Comparison of ENCODE assay signal across 19 mouse cellular contexts in the genomic region with DNA sequence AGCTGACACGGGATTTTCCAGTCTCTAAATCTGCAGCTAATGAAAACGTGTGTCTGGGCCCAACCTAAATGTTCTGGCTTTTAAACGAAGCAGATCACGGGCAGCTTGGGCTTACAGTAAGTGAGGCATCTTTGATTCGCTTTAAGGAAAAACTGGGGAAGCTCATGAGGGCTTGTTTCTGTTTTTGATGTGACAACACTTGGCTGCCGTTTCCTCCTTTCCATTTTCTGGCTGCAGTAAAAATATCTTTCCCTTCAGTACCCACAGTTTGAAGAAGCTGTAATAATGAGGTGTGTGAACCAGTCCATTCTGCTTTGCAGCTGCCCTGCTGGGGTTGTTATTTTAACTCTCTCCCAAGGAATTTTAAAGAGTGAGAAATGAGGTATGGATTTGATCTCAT.
DNase-seq lines count a peak whose midpoint lies in the region; ATAC-seq lines count a peak whose summit lies in the region.
"Had no signal": no experiment of that assay in that cellular context is flagged by ENCODE, and none has a peak within 500 bp of the region (broad histone marks: within the 10 kb centered on the region; RNA-seq: fewer than 3 reads in every experiment).

No protein-coding gene starts in this region.

- 0 out of 2 replicates have a peak overlapping the region, but pooled peaks have one; percentile 28 for H3K9ac ChIP-seq in heart, embryonic 13.5 days
- no peak overlapping the region for H3K9ac ChIP-seq in midbrain, embryonic 11.5 days (ENCODE audit: low read length)
- H3K9ac ChIP-seq: embryonic facial prominence, embryonic 13.5 days had no signal

- no peaks in the 10 kb centered on the region for H3K27me3 ChIP-seq in heart, embryonic 13.5 days (replicated peaks)
- no peaks in the 10 kb centered on the region for H3K27me3 ChIP-seq in midbrain, embryonic 11.5 days (ENCODE audit: control insufficient read depth, insufficient read depth, low read length)
- H3K27me3 ChIP-seq: embryonic facial prominence, embryonic 13.5 days had no signal

- peaks cover 18% of the 10 kb centered on the region for H3K4me1 ChIP-seq in heart, embryonic 13.5 days
- peaks cover 23% of the 10 kb centered on the region for H3K4me1 ChIP-seq in midbrain, embryonic 11.5 days (ENCODE audit: control insufficient read depth, insufficient read depth, low read length)

- H3K36me3 ChIP-seq in heart, embryonic 13.5 days, result no peaks in the 10 kb centered on the region
- H3K36me3 ChIP-seq in midbrain, embryonic 11.5 days (ENCODE audit: control insufficient read depth, insufficient read depth, low read length), result no peaks in the 10 kb centered on the region
- H3K36me3 ChIP-seq: embryonic facial prominence, embryonic 13.5 days had no signal

- H3K4me2 ChIP-seq in heart, embryonic 13.5 days, result no peak overlapping the region
- no peak overlapping the region for H3K4me2 ChIP-seq in midbrain, embryonic 11.5 days
- H3K4me2 ChIP-seq: embryonic facial prominence, embryonic 13.5 days had no signal

- H3K4me3 ChIP-seq in heart, embryonic 13.5 days, result no peak overlapping the region
- H3K4me3 ChIP-seq in midbrain, embryonic 11.5 days (ENCODE audit: low read depth, low read length), result no peak overlapping the region
- H3K4me3 ChIP-seq: embryonic facial prominence, embryonic 13.5 days had no signal

- no peak for ATAC-seq in heart, embryonic 13.5 days (ENCODE audit: extremely low read depth, insufficient number of reproducible peaks, low FRiP score, low TSS enrichment)
- no peak for ATAC-seq in midbrain, embryonic 11.5 days (ENCODE audit: low FRiP score)
- ATAC-seq: hindbrain, embryonic 16.5 days; intestine, postnatal 0 days had no signal

- DNase-seq in heart, adult 9 months (ENCODE audit: low spot score in 2 of 2), result no peak
- peak; percentile 15 for DNase-seq in retina, postnatal 1 day
- no peak for DNase-seq in retina, embryonic 14.5 days (ENCODE audit: low spot score)
- peak; percentile 85 for DNase-seq in midbrain, embryonic 11.5 days (ENCODE audit: low spot score, missing footprints)
- DNase-seq in cerebellum, postnatal 36 days, result no peak
- DNase-seq in adrenal gland, postnatal 10 days, result no peak
- no peak for DNase-seq in thymus, postnatal 0 days (ENCODE audit: low spot score)
- DNase-seq: adrenal gland, postnatal 14 days; cerebellum, adult 2 months; heart, adult 18-20 months; heart, postnatal 10 days; lung, postnatal 14 days; thymus, postnatal 36 days had no signal

- H3K9me3 ChIP-seq in heart, embryonic 13.5 days, result no peaks in the 10 kb centered on the region
- no peaks in the 10 kb centered on the region for H3K9me3 ChIP-seq in midbrain, embryonic 11.5 days (ENCODE audit: control insufficient read depth, low read length)
- H3K9me3 ChIP-seq: embryonic facial prominence, embryonic 13.5 days had no signal

- peak overlapping the region; percentile 53; the same call in 1 of the 2 replicates for H3K27ac ChIP-seq in heart, embryonic 13.5 days (replicated peaks)
- H3K27ac ChIP-seq in midbrain, embryonic 11.5 days (ENCODE audit: low read depth, low read length), result no peak overlapping the region
- H3K27ac ChIP-seq: embryonic facial prominence, embryonic 13.5 days; kidney, postnatal 0 days; stomach, postnatal 0 days had no signal

- 34% methylated on average over 6 of the region's 6 CpGs for WGBS in heart, embryonic 13.5 days
- 47% methylated on average over 6 of the region's 6 CpGs for WGBS in midbrain, embryonic 11.5 days

Comparison
In these comparisons a context has a peak if more than half of its experiments do, and no peak if none do; other contexts are left out.
1. DNase-seq: peak in retina, postnatal 1 day (single experiment) and midbrain, embryonic 11.5 days (single experiment); none in heart, adult 9 months (0 of 2), retina, embryonic 14.5 days (single experiment), cerebellum, postnatal 36 days (0 of 2), adrenal gland, postnatal 10 days (single experiment) and thymus, postnatal 0 days (single experiment).